Mouse (Mus musculus): ENCODE measurements around the gene Ang5.
"Not testable (repeated sequence)": the region's sequence is repeated elsewhere in the genome, so short reads cannot be mapped to it uniquely, and the experiment has no call there.

The Ang5 gene

GRCm38 (mm10) chr14:43956769-43957168 lies at the start of gene Ang5:
TSS of gene Ang5 (plus strand) at chr14:43957069.
- not testable (repeated sequence) for DNase-seq (ENCODE audit: low spot score in 2 of 2)

DNA sequence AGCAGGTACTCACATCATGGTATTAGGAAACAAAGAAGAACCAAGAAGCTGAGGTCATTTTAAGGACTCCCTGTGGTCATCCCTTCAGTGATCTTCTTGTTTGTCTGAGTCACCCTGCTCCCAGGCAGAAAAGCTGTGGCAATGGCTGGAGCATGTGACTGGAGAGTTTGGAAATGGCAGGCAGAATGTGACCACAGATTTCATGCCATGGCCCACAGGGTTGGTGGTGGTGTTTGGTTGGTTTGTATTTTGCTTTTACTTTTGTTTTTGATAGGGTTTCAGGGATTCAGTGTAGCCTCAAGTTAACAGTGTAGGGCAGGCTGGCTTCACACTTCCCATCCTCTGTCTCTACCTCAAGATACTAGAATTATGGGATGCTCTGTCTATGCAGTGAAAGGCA lies 38.7 kb upstream of the Ang5 start:
- DNase-seq (ENCODE audit: low spot score in 2 of 2) = not testable (repeated sequence)

DNA sequence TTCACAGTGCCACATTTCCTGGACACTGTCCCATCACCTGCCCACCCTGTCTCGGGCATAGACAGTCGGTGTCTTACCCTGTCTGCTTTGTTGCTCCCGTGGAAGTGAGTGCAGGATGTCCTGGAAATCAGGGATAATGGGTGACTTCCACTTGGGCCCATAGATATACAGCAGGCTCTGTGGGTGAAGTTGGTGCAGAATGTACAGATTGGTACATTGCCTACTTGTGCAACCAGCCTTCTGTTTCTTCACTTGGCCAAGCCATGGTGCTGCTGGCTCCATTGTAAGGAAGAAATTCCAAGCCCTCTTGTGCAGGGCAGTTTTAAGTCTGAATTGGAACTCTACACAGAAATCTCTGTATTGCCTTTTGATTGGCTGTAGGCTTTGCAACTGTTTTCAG lies 33.4 kb upstream of the Ang5 start, which contains the start of gene Ear10:
TSS of gene Ear10 (minus strand) at position 101 of the 400 bp plus-strand sequence.
- not testable (repeated sequence) for DNase-seq (ENCODE audit: low spot score in 2 of 2)

GRCm38 (mm10) chr14:43924688-43925403 lies 32.0 kb upstream of the Ang5 start, which contains the start of gene Gm8113:
TSS of gene Gm8113 (plus strand) at chr14:43925390.
- peak; percentile 3 to 45 for DNase-seq (ENCODE audit: low spot score in 2 of 2)

DNA sequence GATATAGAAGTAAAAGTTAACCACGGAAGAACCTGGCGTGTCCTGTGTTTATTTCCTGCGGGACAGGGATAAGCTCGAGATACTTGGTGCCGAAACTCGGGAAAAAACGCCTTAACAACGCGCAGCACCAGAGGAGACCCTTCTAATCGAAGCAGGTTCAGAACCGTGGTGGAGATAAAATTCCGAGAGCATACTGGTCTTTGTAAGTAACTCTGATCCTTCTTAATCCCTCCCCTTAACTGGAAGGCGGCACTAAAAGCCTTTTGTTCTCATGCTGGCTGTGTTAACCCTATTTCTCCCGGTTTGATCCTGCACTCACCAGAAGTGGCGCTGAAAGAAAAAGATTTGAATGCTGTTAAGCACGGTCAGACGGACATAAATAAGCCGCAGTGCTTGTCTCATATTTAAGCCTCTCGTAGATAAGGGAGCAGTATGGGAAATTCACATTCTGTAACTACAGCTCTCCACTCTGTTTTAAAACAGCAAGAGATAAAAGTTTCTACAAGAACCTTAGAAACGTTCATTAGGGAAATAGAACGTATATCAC lies 31.4 kb upstream of the Ang5 start:
- DNase-seq (ENCODE audit: low spot score in 2 of 2) = peak in 1 of 2 experiments; percentile 0

DNA sequence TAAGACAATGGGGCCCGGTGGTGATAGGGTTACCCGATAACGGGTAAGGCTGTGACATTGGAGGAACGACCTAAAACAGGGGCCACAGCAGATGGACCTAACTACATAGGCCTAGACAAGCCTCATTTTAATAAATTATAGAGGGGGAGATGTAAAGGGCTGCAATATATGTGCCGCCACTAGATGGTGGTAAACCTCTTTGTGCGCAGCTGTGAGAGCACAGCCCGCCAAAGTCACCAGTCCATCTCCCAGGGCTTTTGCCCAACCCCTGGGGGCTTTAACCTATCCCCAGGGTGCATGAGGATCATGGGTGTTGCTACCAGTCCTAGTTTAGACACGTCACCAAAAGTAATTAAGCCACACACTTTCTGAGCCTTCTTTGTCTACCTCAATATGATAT lies 23.9 kb upstream of the Ang5 start:
- peak; percentile 1 to 2 for DNase-seq (ENCODE audit: low spot score in 2 of 2)

DNA sequence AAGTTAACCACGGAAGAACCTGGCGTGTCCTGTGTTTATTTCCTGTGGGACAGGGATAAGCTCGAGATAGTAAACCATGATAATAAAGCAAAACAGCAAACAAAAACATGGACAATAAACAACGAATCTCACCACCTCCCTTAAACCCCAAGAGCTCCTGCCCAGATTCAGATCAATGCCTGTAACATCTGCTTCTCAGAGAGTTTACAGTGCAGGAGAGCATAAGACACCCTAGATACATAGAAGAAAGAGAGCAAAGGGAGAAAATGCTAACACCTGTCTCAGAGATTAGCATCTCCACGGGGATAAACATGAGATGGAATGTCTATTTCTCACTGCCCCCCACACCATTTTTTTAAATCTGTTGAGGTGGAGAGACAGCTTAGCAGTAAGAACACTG lies 23.5 kb upstream of the Ang5 start:
- not testable (repeated sequence) for DNase-seq (ENCODE audit: low spot score in 2 of 2)

- not testable (repeated sequence) for DNase-seq (ENCODE audit: low spot score in 2 of 2)
Observed at GRCm38 (mm10) chr14:43953382-43953781, 3.5 kb upstream of the Ang5 start.

DNA sequence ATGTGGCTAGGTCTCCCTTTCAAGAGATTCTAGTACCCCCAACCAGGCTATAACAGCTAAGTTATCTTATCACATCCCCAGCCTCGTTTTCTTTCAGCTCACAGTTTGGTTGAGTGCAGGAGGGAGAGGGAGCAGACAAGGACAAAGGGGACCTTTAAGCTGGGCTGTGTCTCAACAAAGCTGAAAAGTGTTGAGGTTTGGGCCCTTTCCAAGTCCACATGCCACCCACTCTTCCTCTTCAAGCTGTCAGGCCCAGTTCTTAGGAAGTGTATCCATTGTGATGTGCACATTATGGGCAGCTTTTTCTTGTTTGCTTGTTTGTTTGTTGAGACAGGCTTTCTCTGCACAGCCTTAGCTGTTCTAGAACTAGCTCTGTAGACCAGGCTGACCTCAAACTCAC lies 1.8 kb upstream of the Ang5 start:
- DNase-seq (ENCODE audit: low spot score in 2 of 2) = not testable (repeated sequence)

DNA sequence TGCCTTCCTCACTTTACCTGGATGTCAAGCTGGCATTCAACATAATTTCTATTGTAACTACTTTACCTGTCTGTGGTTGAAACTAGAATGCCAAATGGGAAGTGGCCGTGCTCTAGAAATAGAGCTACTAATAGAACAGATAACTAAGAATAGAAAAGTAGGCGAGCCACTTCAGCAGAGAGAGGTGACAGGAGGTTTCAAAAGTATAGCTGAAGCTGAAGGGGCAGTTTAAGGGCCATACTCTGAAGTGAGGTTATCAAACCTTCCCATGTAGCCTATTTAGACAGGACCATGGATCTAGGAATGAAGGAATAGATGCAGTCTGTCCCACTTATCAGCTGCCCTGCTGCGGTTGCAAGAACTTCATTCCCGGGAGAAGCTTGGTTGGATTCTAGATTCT lies 26.6 kb downstream of the Ang5 start:
- peak in 1 of 2 experiments; percentile 0 for DNase-seq (ENCODE audit: low spot score in 2 of 2)

DNA sequence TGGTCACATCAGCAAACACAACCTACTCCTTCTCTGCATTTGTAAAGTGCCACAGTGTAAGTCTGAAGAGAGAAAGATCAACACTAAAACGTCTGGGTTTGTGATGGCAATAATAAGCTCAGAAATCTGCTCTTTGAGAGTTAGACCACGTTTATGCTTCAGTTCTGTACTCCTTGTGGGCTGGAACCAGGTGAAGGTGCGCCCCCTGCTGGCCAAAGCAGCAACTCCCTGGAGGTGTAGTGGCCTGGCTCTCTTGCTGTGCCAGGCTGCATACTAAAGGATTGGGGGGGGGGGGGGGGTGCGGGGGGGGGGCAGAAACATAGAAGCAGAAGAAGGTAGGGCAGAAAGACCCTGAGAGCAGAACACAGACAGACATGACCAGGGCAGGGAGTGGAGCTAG lies 27.0 kb downstream of the Ang5 start:
- DNase-seq (ENCODE audit: low spot score in 2 of 2) = peak; percentile 1 to 13

- no peak for DNase-seq (ENCODE audit: low spot score in 2 of 2)
Observed at GRCm38 (mm10) chr14:43986147-43986546, 29.3 kb downstream of the Ang5 start.

DNA sequence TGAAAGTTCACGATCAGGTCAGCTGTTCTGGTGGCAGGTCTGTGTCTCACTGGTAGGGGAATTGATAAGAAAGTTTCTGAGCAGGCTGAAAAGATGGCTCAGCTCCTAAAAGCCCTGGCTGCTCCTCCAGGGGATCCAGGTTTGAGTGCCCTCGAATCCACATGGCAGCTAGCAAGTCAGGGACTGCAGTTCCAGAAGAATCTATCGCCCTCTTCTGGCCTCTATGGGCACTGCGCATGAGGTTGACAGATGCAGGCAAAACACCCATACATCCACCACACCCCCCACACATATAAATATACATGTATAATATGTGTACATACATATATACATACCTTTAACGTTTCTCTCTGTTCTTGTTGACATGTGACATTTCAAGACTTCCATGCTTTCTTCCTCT lies 30.5 kb downstream of the Ang5 start:
- peak; percentile 31 to 55 for DNase-seq (ENCODE audit: low spot score in 2 of 2)

- DNase-seq (ENCODE audit: low spot score in 2 of 2) = not testable (repeated sequence)
Observed at GRCm38 (mm10) chr14:43998455-43999000, 41.7 kb downstream of the Ang5 start.

DNA sequence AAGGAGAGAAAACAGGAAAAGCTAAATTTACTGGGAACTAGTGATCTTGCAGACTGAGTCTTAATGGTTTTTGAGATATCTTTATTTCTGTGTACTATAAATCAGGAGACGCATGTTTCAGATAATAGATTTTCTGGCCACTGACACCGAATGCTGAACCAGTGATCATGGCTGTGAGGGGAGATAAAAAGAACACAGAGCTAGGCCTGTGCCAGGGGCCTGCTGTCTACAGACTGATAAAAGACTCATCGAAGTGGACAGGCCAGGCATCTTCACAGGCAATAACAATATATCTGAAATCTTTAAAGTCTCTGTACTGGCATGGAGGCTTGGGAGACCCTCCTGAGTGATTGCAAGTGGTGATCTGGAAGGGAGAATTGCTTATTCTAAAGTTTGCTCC lies 44.7 kb downstream of the Ang5 start:
- no peak for DNase-seq (ENCODE audit: low spot score in 2 of 2)

GRCm38 (mm10) chr14:44002169-44002568 lies 45.3 kb downstream of the Ang5 start, which contains the start of gene Ang6:
TSS of gene Ang6 (minus strand) at chr14:44002269.
- DNase-seq (ENCODE audit: low spot score in 2 of 2) = no peak

DNA sequence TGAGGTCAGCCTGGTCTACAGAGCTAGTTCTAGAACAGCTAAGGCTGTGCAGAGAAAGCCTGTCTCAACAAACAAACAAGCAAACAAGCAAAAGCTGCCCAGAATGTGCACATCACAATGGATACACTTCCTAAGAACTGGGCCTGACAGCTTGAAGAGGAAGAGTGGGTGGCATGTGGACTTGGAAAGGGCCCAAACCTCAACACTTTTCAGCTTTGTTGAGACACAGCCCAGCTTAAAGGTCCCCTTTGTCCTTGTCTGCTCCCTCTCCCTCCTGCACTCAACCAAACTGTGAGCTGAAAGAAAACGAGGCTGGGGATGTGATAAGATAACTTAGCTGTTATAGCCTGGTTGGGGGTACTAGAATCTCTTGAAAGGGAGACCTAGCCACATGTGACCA lies 51.2 kb downstream of the Ang5 start:
- DNase-seq (ENCODE audit: low spot score in 2 of 2) = not testable (repeated sequence)

DNA sequence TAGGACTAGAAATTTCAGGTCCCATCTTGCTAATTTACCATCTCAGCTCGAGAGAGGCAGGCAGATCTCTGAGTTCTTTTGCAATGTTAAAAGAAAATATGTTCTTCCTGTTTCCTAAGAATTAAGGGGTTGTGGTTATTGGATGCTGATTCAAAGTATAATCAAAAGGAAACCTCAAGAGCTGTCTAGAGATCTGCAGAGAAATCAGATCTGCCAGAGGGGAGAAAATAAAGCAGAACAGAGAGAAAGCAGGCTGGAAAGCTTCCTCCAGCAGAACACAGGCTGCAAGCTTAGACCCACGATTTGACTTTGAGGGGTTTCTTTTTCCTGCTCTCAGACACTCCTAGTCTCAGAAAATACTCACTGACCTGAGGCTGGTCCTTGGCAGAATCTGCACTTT lies 52.8 kb downstream of the Ang5 start:
- DNase-seq (ENCODE audit: low spot score in 2 of 2) = not testable (repeated sequence)

Data from heart, adult 9 months (tissue).